Mouse (Mus musculus) heart, adult 2 months (tissue): ENCODE data around the gene Ppp1r21. TPM values are rescaled to one million over a fixed set of nuclear protein-coding genes. Genes with fewer than 3 reads are reported as not detected.

Experiments
- DNase-seq, 2 experiments: peaks; one replicate each; pipeline ENCODE4 v3.0.0; 2021
- H3K27ac ChIP-seq: fragments of 200-600 bp; 2 replicates; pipeline ENCODE4 v1.8.1; 2022
- H3K27me3 ChIP-seq: fragments of 200-500 bp; 2 replicates; pipeline ENCODE4 v1.6.1; 2012; ENCODE audit warnings: mild to moderate bottlenecking, low read length, inconsistent platforms, mixed read lengths; ENCODE audit not compliant: control insufficient read depth, insufficient read depth
- H3K36me3 ChIP-seq: fragments of 200-500 bp; 2 replicates; pipeline ENCODE4 v1.6.1; 2012; ENCODE audit warnings: low read length, inconsistent platforms; ENCODE audit not compliant: control insufficient read depth, insufficient read depth
- H3K4me1 ChIP-seq: fragments of 200-500 bp; 2 replicates; pipeline ENCODE4 v1.6.1; 2011; ENCODE audit warnings: low read length; ENCODE audit not compliant: control insufficient read depth, insufficient read depth
- H3K4me3 ChIP-seq: fragments of 200-600 bp; 2 replicates; pipeline ENCODE4 v1.8.1; 2022
- H3K79me2 ChIP-seq: fragments of 200-500 bp; replicated peaks from 2 replicates; pipeline ENCODE4 v1.6.1; 2012; ENCODE audit warnings: mild to moderate bottlenecking, inconsistent platforms, low read length, moderate library complexity, mixed read lengths; ENCODE audit not compliant: control insufficient read depth, insufficient read depth
- H3K9ac ChIP-seq: fragments of 200-500 bp; 2 replicates; pipeline ENCODE4 v1.6.1; 2012; ENCODE audit warnings: low read depth, mild to moderate bottlenecking, control low read depth, inconsistent platforms, low read length, mixed read lengths
- CTCF ChIP-seq: fragments of 200-600 bp; IDR thresholded peaks from 2 replicates; pipeline ENCODE4 v1.8.1; 2022; ENCODE audit warnings: antibody characterized with exemption, mild to moderate bottlenecking, moderate library complexity
- EP300 ChIP-seq: fragments of 200-500 bp; IDR thresholded peaks from 2 replicates; pipeline ENCODE4 v1.6.1; 2011; ENCODE audit warnings: low read depth, low read length, control low read depth; ENCODE audit not compliant: insufficient read depth
- POLR2A ChIP-seq: fragments of 200-500 bp; IDR thresholded peaks from 2 replicates; pipeline ENCODE4 v1.6.1; 2011; ENCODE audit warnings: mild to moderate bottlenecking, low read depth, low read length, control low read depth; ENCODE audit not compliant: insufficient read depth
- WGBS: fragments of 180-500 bp; shearing (Covaris S2); methylation state at CpG from one replicate; pipeline ENCODE4 v1.1.7; 2018; 5-methylcytosine and 5-hydroxymethylcytosine counted together
- intact Hi-C: fragments of 180-260 bp; cut with DNase I; formaldehyde crosslinking; loops from one replicate; pipeline ENCODE4 v1.15.1; 2025
- polyA plus RNA-seq: library from polyadenylated mRNA; depleted of rRNA; stranded (reverse); fragments of >200 nt; gene quantifications from 2 replicates; pipeline ENCODE4 v1.2.3, GENCODE M21; 2012
- total RNA-seq, 2 experiments: library from RNA; stranded (reverse); gene quantifications; 2 replicates each; pipeline ENCODE4 v1.2.3; 2021

Ppp1r21 gene
- total and polyA plus RNA-seq, 3 experiments = 8.8 to 9.9 (median 9.2) TPM

DNA sequence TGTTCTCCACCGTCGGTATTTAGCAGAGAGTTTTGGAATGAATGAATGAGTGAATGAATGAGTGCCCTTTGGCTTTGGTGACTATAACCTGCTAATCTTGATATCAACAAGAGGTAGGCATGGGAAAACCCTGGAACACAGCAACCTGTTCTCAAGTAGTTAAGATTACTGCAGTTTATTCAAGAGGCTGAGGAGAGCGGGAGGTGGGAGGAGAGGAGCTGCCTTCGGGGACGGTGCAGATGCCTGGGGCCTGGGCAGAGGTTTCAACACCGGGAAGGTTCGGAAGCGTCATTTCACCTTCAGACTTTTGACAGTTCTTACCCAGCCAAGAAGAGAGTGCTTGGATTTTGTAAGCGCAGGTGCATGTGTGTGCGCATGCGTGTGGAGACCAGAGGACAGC lies 53.1 kb downstream of the Ppp1r21 start:
- no peak overlapping the region for H3K9ac ChIP-seq
- H3K36me3 ChIP-seq = no peaks in the 10 kb centered on the region; the same call in 1 of the 2 replicates
- H3K4me3 ChIP-seq = no peak overlapping the region
- peaks cover 4% of the 10 kb centered on the region; the same call in 1 of the 2 replicates for H3K4me1 ChIP-seq
- no peak for TF ChIP-seq POLR2A
- TF ChIP-seq EP300 = no peak
- TF ChIP-seq CTCF = no peak
- 93% methylated on average over 11 of the region's 11 CpGs for WGBS
- intact Hi-C loops = no loop called here
- no peak overlapping the region for H3K27ac ChIP-seq
- DNase-seq = no peak
- H3K27me3 ChIP-seq = no peaks in the 10 kb centered on the region
- no peaks in the 10 kb centered on the region for H3K79me2 ChIP-seq

DNA sequence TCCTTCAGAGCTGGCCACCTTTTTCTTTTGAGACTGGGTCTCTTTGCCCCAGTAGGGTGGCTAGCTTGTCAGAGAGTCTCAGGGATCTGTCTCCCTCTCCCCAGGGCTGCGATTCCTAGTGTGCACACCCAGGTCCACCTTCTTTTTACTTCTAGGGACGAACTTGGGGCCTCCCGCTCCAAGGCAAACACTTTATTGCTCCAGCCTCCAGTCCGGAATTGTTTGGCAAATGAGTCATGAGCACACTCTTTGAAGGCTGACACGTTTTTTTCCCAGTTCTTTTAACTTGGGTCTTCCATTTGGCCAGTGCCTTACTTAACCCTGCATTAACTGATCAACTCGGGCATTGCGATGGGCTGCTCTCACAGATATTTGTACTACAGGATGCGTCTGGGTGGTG lies 53.5 kb downstream of the Ppp1r21 start:
- no peaks in the 10 kb centered on the region; the same call in 1 of the 2 replicates for H3K36me3 ChIP-seq
- intact Hi-C loops = no loop called here
- TF ChIP-seq EP300 = no peak
- no peak for TF ChIP-seq CTCF
- no peak for TF ChIP-seq POLR2A

DNA sequence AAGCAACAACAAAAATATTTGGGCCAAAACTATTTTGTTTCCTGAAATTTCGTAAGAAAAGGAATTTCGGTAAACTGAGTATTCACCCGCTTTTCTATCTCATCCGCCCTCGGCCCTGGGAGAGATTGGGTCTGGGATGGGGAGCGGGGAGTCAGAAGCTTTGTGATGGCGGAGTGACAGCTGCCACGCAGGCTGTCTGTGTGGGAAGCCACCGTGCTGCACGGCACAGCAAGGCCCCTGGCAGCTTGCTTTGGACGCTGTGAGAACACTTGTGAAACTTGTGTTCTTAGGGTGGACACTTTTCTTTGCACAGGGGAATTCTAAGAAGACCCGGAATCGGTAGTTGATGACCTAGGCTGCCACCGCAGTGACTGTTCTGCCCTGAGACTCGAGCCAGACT lies 57.5 kb downstream of the Ppp1r21 start:
- no peak overlapping the region for H3K27ac ChIP-seq
- intact Hi-C loops = no loop called here
- no peak for TF ChIP-seq EP300
- TF ChIP-seq CTCF = no peak
- TF ChIP-seq POLR2A = no peak
- H3K9ac ChIP-seq = no peak overlapping the region
- DNase-seq = no peak
- H3K36me3 ChIP-seq = no peaks in the 10 kb centered on the region; the same call in 1 of the 2 replicates
- H3K79me2 ChIP-seq = no peaks in the 10 kb centered on the region
- 78% methylated on average over 15 of the region's 15 CpGs for WGBS
- no peaks in the 10 kb centered on the region; the same call in 1 of the 2 replicates for H3K4me1 ChIP-seq
- no peak overlapping the region for H3K4me3 ChIP-seq
- H3K27me3 ChIP-seq = no peaks in the 10 kb centered on the region

More for the DNA sequence above, 53.5 kb downstream of the Ppp1r21 start:
- WGBS = 88% methylated on average over 8 of the region's 8 CpGs
- no peaks in the 10 kb centered on the region for H3K79me2 ChIP-seq
- no peak overlapping the region for H3K27ac ChIP-seq
- no peak overlapping the region for H3K4me3 ChIP-seq
- DNase-seq = no peak
- peaks cover 4% of the 10 kb centered on the region; the same call in 1 of the 2 replicates for H3K4me1 ChIP-seq
- H3K27me3 ChIP-seq = no peaks in the 10 kb centered on the region
- no peak overlapping the region for H3K9ac ChIP-seq

DNA sequence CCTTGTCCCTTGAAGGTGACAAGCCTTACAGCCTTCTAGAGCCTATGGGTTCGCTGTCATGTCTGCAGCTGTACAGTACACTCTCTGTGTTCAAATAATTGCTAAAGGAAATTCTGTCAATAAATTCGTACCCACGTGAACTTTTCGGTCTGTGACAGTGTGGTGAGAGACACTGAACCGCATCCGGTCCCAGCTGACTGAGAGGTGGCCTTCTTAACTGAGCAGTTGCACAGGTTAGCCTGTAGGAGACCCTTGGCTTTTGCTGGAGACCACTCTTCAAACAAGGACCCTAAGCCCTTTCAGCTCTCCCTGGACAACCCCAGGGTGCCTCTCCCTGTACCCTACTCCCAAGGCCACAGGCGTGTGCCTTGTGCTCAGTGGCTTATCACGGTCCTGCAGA lies 58.3 kb downstream of the Ppp1r21 start:
- Histone ChIP-seq H3K9ac (no peak overlapping the region), H3K4me1 (no peaks in the 10 kb centered on the region), H3K4me3 (no peak overlapping the region), H3K36me3 (no peaks in the 10 kb centered on the region), H3K79me2 (no peaks in the 10 kb centered on the region), H3K27me3 (no peaks in the 10 kb centered on the region), H3K27ac (no peak overlapping the region)
- intact Hi-C loops = no loop called here
- TF ChIP-seq EP300 (no peak), CTCF (no peak), POLR2A (no peak)
- DNase-seq = no peak
- 97% methylated on average over 8 of the region's 8 CpGs for WGBS

DNA sequence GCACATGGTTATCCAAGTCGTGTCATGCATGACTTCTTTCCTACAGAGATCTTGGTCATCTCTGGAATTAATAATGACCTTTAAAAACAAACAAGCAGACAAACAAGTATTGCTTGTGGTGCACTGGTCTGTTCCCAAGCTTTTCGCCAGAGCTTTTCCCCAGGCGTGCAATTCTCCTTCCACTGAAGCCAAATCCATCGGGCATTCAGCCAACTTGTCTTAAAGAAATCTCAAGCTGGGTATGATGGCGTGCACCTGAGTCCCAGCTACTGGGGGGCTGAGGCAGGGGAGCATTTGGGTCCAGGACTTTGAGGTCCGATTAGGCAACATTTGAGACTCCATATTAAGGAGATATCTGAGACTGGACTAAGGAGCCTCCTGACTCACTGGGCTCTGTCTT lies 60.3 kb downstream of the Ppp1r21 start:
- 81% methylated on average over 6 of the region's 6 CpGs for WGBS
- Histone ChIP-seq H3K36me3 (no peaks in the 10 kb centered on the region), H3K79me2 (no peaks in the 10 kb centered on the region), H3K9ac (no peak overlapping the region), H3K27me3 (no peaks in the 10 kb centered on the region), H3K27ac (no peak overlapping the region), H3K4me1 (no peaks in the 10 kb centered on the region), H3K4me3 (no peak overlapping the region)
- no peak for TF ChIP-seq EP300
- no peak for TF ChIP-seq CTCF
- no peak for TF ChIP-seq POLR2A
- intact Hi-C loops = no loop called here
- no peak for DNase-seq

DNA sequence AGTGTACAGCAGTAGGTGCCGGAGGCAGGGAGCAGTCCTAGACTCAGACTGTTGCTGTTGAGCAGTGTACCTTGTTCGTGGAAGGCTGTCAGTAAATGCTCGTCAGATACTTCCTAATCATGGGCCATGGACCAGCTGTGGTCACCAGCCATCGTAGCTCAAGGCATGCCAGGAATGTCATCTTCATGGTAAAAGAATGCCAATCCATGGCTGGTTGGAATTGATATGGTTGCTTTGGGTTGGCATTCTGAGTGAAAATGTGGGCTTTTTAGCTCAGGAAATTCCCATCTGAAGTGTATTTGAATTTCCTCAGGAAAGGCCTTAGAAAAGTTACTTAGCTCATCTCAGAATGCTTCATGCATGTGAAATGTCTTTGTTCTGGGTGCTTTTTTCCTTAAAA lies 65.2 kb downstream of the Ppp1r21 start:
- Histone ChIP-seq H3K27ac (no peak overlapping the region), H3K4me1 (peaks cover 14% of the 10 kb centered on the region), H3K36me3 (no peaks in the 10 kb centered on the region), H3K79me2 (no peaks in the 10 kb centered on the region; the same call in 1 of the 2 replicates), H3K4me3 (no peak overlapping the region), H3K27me3 (no peaks in the 10 kb centered on the region), H3K9ac (no peak overlapping the region)
- intact Hi-C loops = no loop called here
- WGBS = 75% methylated on average over 4 of the region's 4 CpGs
- TF ChIP-seq POLR2A (no peak), EP300 (no peak), CTCF (no peak)
- no peak for DNase-seq
